Mouse (Mus musculus) limb, embryonic 12.5 days (tissue): ENCODE results near the gene Nr2c2. TPM values are rescaled to one million over a fixed set of nuclear protein-coding genes. Genes with fewer than 3 reads are reported as not detected.

Source experiments
- ATAC-seq: fragments of 200-750 bp; cut with Nextera tagmentation; 2 replicates; pipeline ENCODE4 v1.8.0; 2017; ENCODE audit warnings: low read depth, moderate TSS enrichment; ENCODE audit not compliant: insufficient number of reproducible peaks, insufficient read depth, low FRiP score, low TSS enrichment
- H3K27ac ChIP-seq: fragments of 300-500 bp; sonication (generic); 2 replicates; pipeline ENCODE4 v1.5.1; 2016; ENCODE audit warnings: mild to moderate bottlenecking, moderate library complexity
- H3K27me3 ChIP-seq: fragments of 300-500 bp; sonication (generic); 2 replicates; pipeline ENCODE4 v1.6.1; 2016; ENCODE audit warnings: mild to moderate bottlenecking, moderate library complexity
- H3K36me3 ChIP-seq: fragments of 300-500 bp; sonication (generic); 2 replicates; pipeline ENCODE4 v1.6.1; 2016; ENCODE audit warnings: mild to moderate bottlenecking, moderate library complexity
- H3K4me1 ChIP-seq: fragments of 300-500 bp; sonication (generic); replicated peaks from 2 replicates; pipeline ENCODE4 v1.6.1; 2016
- H3K4me2 ChIP-seq: fragments of 300-500 bp; sonication (generic); 2 replicates; pipeline ENCODE4 v1.6.1; 2016; ENCODE audit warnings: mild to moderate bottlenecking, moderate library complexity
- H3K4me3 ChIP-seq: fragments of 300-500 bp; sonication (generic); replicated peaks from 2 replicates; pipeline ENCODE4 v1.5.1; 2016; ENCODE audit warnings: mild to moderate bottlenecking
- H3K9ac ChIP-seq: fragments of 300-500 bp; sonication (generic); replicated peaks from 2 replicates; pipeline ENCODE4 v1.6.1; 2016; ENCODE audit warnings: mild to moderate bottlenecking, moderate library complexity
- H3K9me3 ChIP-seq: fragments of 300-500 bp; sonication (generic); 2 replicates; pipeline ENCODE4 v1.6.1; 2016; ENCODE audit warnings: mild to moderate bottlenecking, moderate library complexity
- WGBS: fragments of 180-500 bp; shearing (Covaris S2); methylation state at CpG from one replicate; pipeline ENCODE4 v1.1.7; 2016; 5-methylcytosine and 5-hydroxymethylcytosine counted together
- polyA plus RNA-seq: library from polyadenylated mRNA; unstranded; fragments of >200 nt; fragmentation: Nextera tagmentation; extraction: Ambion mirVana; gene quantifications from 2 replicates; pipeline ENCODE4 v1.2.1, GENCODE M21; 2016

Nr2c2 gene
- polyA plus RNA-seq, 1 experiment from 2014 or later = 33.4 TPM

- H3K27ac ChIP-seq = no peak overlapping the region
- 85% methylated on average over 1 of the region's 1 CpGs for WGBS
- ATAC-seq = no peak
- H3K27me3 ChIP-seq = no peaks in the 10 kb centered on the region
- H3K36me3 ChIP-seq = peaks cover 3% of the 10 kb centered on the region; the same call in 1 of the 2 replicates
- H3K9me3 ChIP-seq = no peaks in the 10 kb centered on the region
- peaks cover 5% of the 10 kb centered on the region; the same call in 1 of the 2 replicates for H3K4me1 ChIP-seq
- no peak overlapping the region for H3K9ac ChIP-seq
- H3K4me2 ChIP-seq = no peak overlapping the region
- H3K4me3 ChIP-seq = no peak overlapping the region
Measured at GRCm38 (mm10) chr6:92131456-92131855, 40.3 kb downstream of the Nr2c2 start.

GRCm38 (mm10) chr6:92132021-92132911 is 41.1 kb downstream of the Nr2c2 start:
- no peak overlapping the region for H3K9ac ChIP-seq
- H3K27ac ChIP-seq = no peak overlapping the region
- ATAC-seq = no peak
- WGBS = 91% methylated on average over 3 of the region's 3 CpGs
- no peak overlapping the region for H3K4me3 ChIP-seq
- H3K36me3 ChIP-seq = peaks cover 3% of the 10 kb centered on the region; the same call in 1 of the 2 replicates
- no peaks in the 10 kb centered on the region for H3K27me3 ChIP-seq
- no peaks in the 10 kb centered on the region for H3K9me3 ChIP-seq
- peaks cover 5% of the 10 kb centered on the region; the same call in 1 of the 2 replicates for H3K4me1 ChIP-seq
- no peak overlapping the region for H3K4me2 ChIP-seq

- H3K27ac ChIP-seq = no peak overlapping the region
- H3K4me2 ChIP-seq = no peak overlapping the region
- no peak overlapping the region for H3K9ac ChIP-seq
- H3K9me3 ChIP-seq = no peaks in the 10 kb centered on the region
- peaks cover 3% of the 10 kb centered on the region; the same call in 1 of the 2 replicates for H3K36me3 ChIP-seq
- ATAC-seq = no peak
- WGBS = 96% methylated on average over 2 of the region's 2 CpGs
- peaks cover 5% of the 10 kb centered on the region; the same call in 1 of the 2 replicates for H3K4me1 ChIP-seq
- no peak overlapping the region for H3K4me3 ChIP-seq
- H3K27me3 ChIP-seq = no peaks in the 10 kb centered on the region
Measured at GRCm38 (mm10) chr6:92133617-92134016, 42.4 kb downstream of the Nr2c2 start.

- Histone ChIP-seq H3K36me3 (peaks cover 16% of the 10 kb centered on the region), H3K9ac (no peak overlapping the region), H3K9me3 (no peaks in the 10 kb centered on the region), H3K27ac (no peak overlapping the region), H3K4me3 (no peak overlapping the region), H3K4me1 (peaks cover 5% of the 10 kb centered on the region; the same call in 1 of the 2 replicates), H3K27me3 (no peaks in the 10 kb centered on the region), H3K4me2 (no peak overlapping the region)
- no peak for ATAC-seq
- 78% methylated on average over 2 of the region's 2 CpGs for WGBS
Measured at GRCm38 (mm10) chr6:92136356-92136755, 45.2 kb downstream of the Nr2c2 start.

GRCm38 (mm10) chr6:92145881-92146280 is 54.7 kb downstream of the Nr2c2 start:
- H3K9ac ChIP-seq = no peak overlapping the region
- 94% methylated on average over 4 of the region's 4 CpGs for WGBS
- no peaks in the 10 kb centered on the region for H3K27me3 ChIP-seq
- H3K9me3 ChIP-seq = no peaks in the 10 kb centered on the region
- H3K4me2 ChIP-seq = no peak overlapping the region
- H3K36me3 ChIP-seq = peaks cover 58% of the 10 kb centered on the region
- no peak overlapping the region for H3K4me3 ChIP-seq
- ATAC-seq = no peak
- H3K4me1 ChIP-seq = no peaks in the 10 kb centered on the region
- no peak overlapping the region for H3K27ac ChIP-seq

GRCm38 (mm10) chr6:92153774-92154173 is 62.6 kb downstream of the Nr2c2 start:
- ATAC-seq = no peak
- WGBS = 86% methylated on average over 1 of the region's 1 CpGs
- Histone ChIP-seq H3K27me3 (no peaks in the 10 kb centered on the region), H3K4me3 (no peak overlapping the region), H3K4me2 (no peak overlapping the region), H3K9me3 (no peaks in the 10 kb centered on the region), H3K9ac (no peak overlapping the region), H3K4me1 (no peaks in the 10 kb centered on the region), H3K27ac (no peak overlapping the region), H3K36me3 (peaks cover 91% of the 10 kb centered on the region)

- no peak overlapping the region for H3K27ac ChIP-seq
- WGBS = 89% methylated on average over 3 of the region's 3 CpGs
- no peaks in the 10 kb centered on the region for H3K9me3 ChIP-seq
- H3K4me2 ChIP-seq = no peak overlapping the region
- H3K4me3 ChIP-seq = no peak overlapping the region
- no peak overlapping the region for H3K9ac ChIP-seq
- ATAC-seq = no peak
- no peaks in the 10 kb centered on the region for H3K4me1 ChIP-seq
- peaks cover 98% of the 10 kb centered on the region for H3K36me3 ChIP-seq
- no peaks in the 10 kb centered on the region for H3K27me3 ChIP-seq
Measured at GRCm38 (mm10) chr6:92158801-92159200, 67.6 kb downstream of the Nr2c2 start.

- Histone ChIP-seq H3K36me3 (peaks cover 97% of the 10 kb centered on the region), H3K27me3 (no peaks in the 10 kb centered on the region), H3K4me3 (no peak overlapping the region), H3K9ac (no peak overlapping the region), H3K4me2 (no peak overlapping the region), H3K9me3 (no peaks in the 10 kb centered on the region), H3K4me1 (no peaks in the 10 kb centered on the region), H3K27ac (no peak overlapping the region)
- WGBS = 97% methylated on average over 1 of the region's 1 CpGs
- ATAC-seq = no peak
Measured at GRCm38 (mm10) chr6:92162724-92163123, 71.5 kb downstream of the Nr2c2 start.

GRCm38 (mm10) chr6:92176450-92176849 is 85.3 kb downstream of the Nr2c2 start:
- Histone ChIP-seq H3K4me3 (no peak overlapping the region), H3K27ac (no peak overlapping the region), H3K4me1 (no peaks in the 10 kb centered on the region), H3K27me3 (no peaks in the 10 kb centered on the region), H3K9me3 (peaks cover 13% of the 10 kb centered on the region), H3K4me2 (no peak overlapping the region), H3K36me3 (peaks cover 86% of the 10 kb centered on the region), H3K9ac (no peak overlapping the region)
- WGBS = 89% methylated on average over 1 of the region's 1 CpGs
- ATAC-seq = no peak

GRCm38 (mm10) chr6:92183621-92184131 is 92.5 kb downstream of the Nr2c2 start, which contains the start of gene Mrps25:
Gene Mrps25 (minus strand): TSS chr6:92184033.
- H3K4me1 ChIP-seq = peaks cover 13% of the 10 kb centered on the region
- under 1% methylated on average over 42 of the region's 42 CpGs for WGBS
- peaks cover 16% of the 10 kb centered on the region for H3K9me3 ChIP-seq
- peak; percentile 90 for ATAC-seq
- no peaks in the 10 kb centered on the region for H3K27me3 ChIP-seq
- peak within 1 kb of the TSS; percentile 69 for H3K27ac ChIP-seq
- H3K4me2 ChIP-seq = peak within 1 kb of the TSS; percentile 80
- H3K36me3 ChIP-seq = peaks cover 53% of the 10 kb centered on the region
- H3K4me3 ChIP-seq = peak within 1 kb of the TSS; percentile 75
- H3K9ac ChIP-seq = peak within 1 kb of the TSS; percentile 73

GRCm38 (mm10) chr6:92184178-92184577 is 93.0 kb downstream of the Nr2c2 start:
- peak overlapping the region; percentile 73; the same call in 1 of the 2 replicates for H3K9ac ChIP-seq
- no peak; the same call in 1 of the 2 replicates for ATAC-seq
- H3K27ac ChIP-seq = no peak overlapping the region
- H3K27me3 ChIP-seq = no peaks in the 10 kb centered on the region
- peaks cover 53% of the 10 kb centered on the region for H3K36me3 ChIP-seq
- H3K9me3 ChIP-seq = peaks cover 11% of the 10 kb centered on the region
- peaks cover 13% of the 10 kb centered on the region for H3K4me1 ChIP-seq
- peak overlapping the region; percentile 80 for H3K4me2 ChIP-seq
- H3K4me3 ChIP-seq = peak overlapping the region; percentile 75
- 8% methylated on average over 10 of the region's 10 CpGs for WGBS
